Mouse (Mus musculus): ENCODE results near the gene Baz1a.
A peak's percentile ranks its signal among the peaks of the same experiment; 100 is the strongest.
"Not testable (repeated sequence)": the region's sequence is repeated elsewhere in the genome, so short reads cannot be mapped to it uniquely, and the experiment has no call there.

The Baz1a gene

DNA sequence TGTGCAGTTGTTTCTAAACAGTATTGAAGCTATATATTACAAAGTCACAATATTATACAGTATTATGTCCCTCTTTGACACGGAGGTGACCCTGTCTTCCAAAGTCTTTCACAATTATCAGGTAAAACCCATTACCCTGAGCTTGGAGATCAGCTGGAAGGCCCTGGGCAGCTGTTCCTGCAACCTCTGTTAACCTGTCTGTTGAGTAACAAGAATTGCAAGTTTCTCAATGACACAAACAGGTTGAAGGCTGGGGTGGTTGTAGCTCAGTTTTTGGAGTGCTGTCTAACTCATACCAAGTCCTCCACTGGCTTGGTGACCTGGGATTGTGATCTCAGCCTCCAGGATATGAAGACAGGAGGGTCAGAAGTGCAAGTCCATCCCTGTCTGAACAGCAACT is 1.1 kb downstream of the Baz1a start:
- DNase-seq (ENCODE audit: inconsistent age in 2 of 2, low spot score in 1 of 2) = no peak

DNA sequence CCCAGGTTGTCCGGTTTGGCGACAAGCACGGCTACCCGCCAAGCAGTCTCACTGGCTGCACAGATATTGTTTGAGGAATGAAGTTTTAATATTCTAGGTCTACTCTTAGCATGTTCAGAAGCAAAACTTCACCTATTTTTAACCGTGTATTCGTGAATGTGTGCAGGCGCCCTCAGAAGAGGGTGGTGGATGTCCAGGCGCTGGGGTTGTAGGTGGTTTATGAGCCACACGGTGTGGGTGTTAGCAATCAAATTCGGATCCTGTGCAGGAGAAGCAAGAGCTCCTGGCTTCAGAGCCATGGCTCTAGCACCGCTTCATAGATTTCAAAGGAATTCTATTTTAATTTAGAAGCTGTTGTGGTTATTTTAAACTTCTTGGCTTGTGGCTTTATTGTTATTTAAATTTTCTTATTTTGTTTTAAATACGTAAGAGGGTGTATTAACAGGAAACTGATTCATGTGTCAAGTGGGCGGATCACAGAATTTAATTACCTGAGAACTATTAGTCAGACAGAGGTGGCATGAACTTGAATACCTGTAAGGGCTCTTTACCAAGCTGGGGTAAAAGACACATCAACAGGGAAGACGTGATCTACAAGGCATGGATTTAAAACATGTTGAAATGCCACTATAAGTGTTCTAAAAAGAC is 6.7 kb downstream of the Baz1a start:
- DNase-seq (ENCODE audit: inconsistent age in 2 of 2, low spot score in 1 of 2) = no peak

GRCm38 (mm10) chr12:55006071-55006470 is 8.1 kb downstream of the Baz1a start:
- DNase-seq (ENCODE audit: inconsistent age in 2 of 2, low spot score in 1 of 2) = no peak

- no peak for DNase-seq (ENCODE audit: inconsistent age in 2 of 2, low spot score in 1 of 2)
These were observed 9.8 kb downstream of the Baz1a start for GRCm38 (mm10) chr12:55004396-55004795.

GRCm38 (mm10) chr12:55003843-55004242 is 10.3 kb downstream of the Baz1a start:
- no peak for DNase-seq (ENCODE audit: inconsistent age in 2 of 2, low spot score in 1 of 2)

DNA sequence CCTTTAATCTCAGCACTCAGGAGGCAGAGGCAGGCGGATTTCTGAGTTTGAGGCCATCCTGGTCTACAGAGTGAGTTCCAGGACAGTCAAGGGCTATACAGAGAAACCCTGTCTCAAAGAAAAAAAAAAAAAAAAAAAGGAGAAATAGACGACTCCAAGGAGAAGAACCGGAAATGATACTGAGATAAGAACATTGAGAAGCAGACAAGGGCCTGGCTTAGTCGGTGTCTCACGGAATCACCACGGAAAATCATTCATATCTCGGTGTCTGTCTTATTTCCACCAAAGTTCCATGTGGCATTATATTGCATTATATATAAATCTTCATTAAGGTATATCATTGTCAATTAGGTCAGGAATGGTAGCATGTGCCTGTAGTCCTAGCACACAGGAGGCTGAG is 11.6 kb downstream of the Baz1a start:
- not testable (repeated sequence) for DNase-seq (ENCODE audit: inconsistent age in 2 of 2, low spot score in 1 of 2)

DNA sequence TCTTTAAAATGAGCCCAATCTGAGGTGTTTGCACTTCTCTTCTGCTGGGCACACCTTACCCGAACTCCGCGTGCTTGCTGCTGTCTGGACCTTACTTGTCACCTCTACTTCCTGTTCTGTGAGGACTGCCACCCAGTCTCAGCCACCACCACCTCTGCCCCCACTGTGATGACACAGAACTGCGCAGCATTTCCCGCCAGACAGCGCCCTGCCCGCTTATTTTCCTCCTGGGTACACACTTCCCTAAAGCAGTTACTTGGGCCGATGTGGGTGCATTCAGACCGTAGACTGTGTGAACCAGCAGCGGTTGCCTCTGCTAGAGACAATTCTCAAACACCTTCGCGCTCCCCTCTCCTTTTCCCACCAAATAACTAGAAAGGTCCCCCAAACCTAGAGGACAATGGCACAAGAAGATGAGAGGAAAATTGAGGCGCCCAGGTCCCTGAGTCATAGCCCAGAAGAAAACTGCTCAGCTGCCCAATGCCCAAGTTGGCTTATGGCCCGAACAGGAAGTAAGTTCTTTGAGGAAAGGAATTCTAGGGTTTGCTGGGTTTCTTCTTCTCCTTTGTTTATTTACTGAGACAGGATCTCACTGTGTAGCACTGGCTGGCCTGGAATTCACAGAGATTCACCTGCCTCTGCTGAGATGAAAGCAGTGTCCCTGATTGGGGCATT is 15.0 kb downstream of the Baz1a start:
- peak; percentile 36 to 51 for DNase-seq (ENCODE audit: inconsistent age in 2 of 2, low spot score in 1 of 2)

DNA sequence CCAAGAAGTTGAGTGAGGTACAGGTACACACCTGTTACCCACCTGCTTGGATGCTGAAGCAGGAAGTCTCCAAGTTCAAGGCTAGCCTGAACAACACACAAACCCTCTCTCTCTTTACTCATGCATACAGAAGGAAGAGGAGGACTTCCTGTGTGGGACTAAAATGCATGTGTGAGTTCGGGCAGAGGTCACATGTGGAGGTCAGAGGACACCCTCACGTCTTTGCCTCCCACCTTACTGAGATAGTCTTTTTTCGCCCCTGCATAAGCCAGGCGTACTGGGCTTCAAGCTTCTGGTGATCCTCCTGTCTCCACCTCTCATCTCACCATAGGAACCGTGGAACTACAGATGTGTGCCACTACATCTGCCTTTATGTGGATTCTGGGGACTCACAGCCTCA is 15.7 kb downstream of the Baz1a start:
- no peak for DNase-seq (ENCODE audit: inconsistent age in 2 of 2, low spot score in 1 of 2)

- no peak for DNase-seq (ENCODE audit: inconsistent age in 2 of 2, low spot score in 1 of 2)
These were observed 17.1 kb downstream of the Baz1a start for GRCm38 (mm10) chr12:54996979-54997474.

DNA sequence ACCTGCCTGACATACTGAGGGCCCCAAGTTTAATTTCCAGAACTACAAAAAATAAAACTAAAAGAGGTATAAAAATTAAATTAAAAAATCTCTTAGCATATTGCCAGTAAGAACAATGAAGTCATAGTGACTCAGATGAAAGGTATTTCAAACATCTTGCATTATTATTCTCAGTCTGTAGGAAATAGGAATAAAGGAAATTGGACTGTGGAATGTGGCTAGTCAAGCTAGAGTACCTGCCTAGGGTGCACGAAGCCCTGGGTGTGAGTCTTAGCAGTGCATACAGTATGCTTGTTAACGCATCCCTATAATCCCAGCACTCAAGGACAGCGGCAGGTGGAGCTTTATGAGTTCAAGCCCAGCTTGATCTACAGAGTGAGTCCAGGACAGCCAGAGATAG is 18.2 kb downstream of the Baz1a start:
- no peak for DNase-seq (ENCODE audit: inconsistent age in 2 of 2, low spot score in 1 of 2)

DNA sequence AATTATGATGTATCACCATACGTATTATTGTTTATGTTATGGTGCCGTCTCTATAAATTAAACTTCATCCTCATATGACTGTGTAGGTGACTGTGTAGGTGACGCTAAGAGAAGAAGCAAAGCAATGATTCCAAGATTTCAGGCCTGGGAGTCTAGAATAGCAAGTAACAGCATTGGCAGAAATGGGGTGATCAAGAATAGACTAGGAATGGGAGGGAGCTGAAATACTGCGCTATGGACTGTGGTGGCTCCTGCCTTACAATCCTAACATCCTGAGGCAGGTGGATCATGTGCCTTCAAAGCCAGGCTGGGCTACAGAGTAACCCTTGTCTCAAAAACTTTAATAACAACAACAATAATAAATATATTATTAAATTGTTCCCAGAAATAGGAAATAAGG is 19.7 kb downstream of the Baz1a start:
- no peak for DNase-seq (ENCODE audit: inconsistent age in 2 of 2, low spot score in 1 of 2)

DNA sequence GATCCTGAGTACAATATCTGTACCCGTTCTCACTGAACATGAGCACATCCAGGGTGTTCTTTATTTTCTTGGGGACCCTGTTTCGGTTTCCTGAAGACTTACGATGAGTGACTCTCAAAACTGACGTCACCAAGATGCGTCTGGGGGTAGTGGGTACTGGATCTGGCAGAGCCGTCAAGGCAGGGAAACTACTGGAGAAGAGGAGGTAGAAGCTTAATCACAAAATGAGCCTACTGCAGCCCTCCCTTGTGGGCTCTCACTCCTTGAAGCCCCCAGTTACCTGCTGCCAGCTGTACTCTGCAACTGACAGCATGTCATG is 20.1 kb downstream of the Baz1a start:
- no peak for DNase-seq (ENCODE audit: inconsistent age in 2 of 2, low spot score in 1 of 2)

GRCm38 (mm10) chr12:54993246-54994067 is 20.7 kb downstream of the Baz1a start:
- DNase-seq (ENCODE audit: inconsistent age in 2 of 2, low spot score in 1 of 2) = no peak

DNA sequence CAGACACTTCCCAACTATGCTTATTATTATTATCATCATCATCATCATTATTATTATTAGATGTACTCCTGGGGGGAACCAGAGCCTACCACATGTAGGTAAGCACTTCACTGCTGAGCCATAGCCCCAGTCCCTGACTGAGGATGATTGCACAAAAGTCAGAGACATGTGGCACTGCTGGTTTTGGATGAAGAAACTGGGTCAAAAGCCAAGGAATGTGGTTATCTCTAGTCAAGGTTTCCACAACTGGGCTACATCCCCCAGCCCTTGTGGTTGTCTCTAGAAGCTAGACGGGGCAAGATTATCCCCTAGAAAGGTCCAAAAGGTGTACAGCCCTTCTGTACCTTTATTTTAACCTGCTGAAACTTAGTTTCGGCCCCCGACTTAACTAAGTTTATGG is 21.3 kb downstream of the Baz1a start:
- peak in 1 of 2 experiments; percentile 67 for DNase-seq (ENCODE audit: inconsistent age in 2 of 2, low spot score in 1 of 2)

GRCm38 (mm10) chr12:54988323-54988850 is 25.8 kb downstream of the Baz1a start:
- DNase-seq (ENCODE audit: inconsistent age in 2 of 2, low spot score in 1 of 2) = no peak

- DNase-seq (ENCODE audit: inconsistent age in 2 of 2, low spot score in 1 of 2) = no peak
These were observed 27.0 kb downstream of the Baz1a start for GRCm38 (mm10) chr12:54987156-54987555.

DNA sequence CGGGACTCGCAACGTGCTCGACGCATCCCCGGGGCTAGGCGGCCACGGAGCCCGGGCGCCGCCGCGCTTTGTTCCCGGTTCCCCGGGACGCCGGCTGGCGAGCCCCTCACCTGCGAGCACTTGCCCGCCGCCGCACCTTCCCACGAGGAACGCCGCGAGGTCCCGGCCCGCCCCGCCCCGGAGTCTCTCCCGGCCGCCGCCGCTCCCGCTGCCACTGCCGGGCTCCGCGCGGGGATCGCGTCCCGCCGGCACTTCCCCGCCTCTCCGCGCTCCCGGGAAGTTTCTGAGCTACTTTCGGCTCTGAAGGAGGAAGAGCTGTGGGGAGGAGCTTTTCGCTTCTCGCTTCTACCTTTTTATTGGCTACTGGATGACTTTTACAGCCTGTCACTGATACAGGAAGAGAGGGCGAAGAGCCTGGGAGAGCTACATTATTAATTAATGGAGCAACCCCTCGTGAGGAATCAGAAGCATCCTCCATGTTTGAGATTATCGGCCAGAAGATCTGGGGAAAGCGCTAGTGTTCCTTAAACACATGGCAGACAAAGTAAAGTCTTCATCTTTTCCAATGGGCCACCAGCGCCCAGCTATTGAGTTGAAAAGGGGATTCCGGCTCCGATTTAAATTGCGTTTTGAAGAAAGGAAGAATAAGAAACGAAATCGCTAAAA is 28.0 kb downstream of the Baz1a start, which contains the start of gene Gm20403:
Gene Gm20403, minus strand, starts transcription at position 478 of the 666 bp plus-strand sequence.
- DNase-seq (ENCODE audit: inconsistent age in 2 of 2, low spot score in 1 of 2) = peak; percentile 84 to 95

- peak; percentile 70 to 92 for DNase-seq (ENCODE audit: inconsistent age in 2 of 2, low spot score in 1 of 2)
These were observed 28.7 kb downstream of the Baz1a start for GRCm38 (mm10) chr12:54985257-54986051.

DNA sequence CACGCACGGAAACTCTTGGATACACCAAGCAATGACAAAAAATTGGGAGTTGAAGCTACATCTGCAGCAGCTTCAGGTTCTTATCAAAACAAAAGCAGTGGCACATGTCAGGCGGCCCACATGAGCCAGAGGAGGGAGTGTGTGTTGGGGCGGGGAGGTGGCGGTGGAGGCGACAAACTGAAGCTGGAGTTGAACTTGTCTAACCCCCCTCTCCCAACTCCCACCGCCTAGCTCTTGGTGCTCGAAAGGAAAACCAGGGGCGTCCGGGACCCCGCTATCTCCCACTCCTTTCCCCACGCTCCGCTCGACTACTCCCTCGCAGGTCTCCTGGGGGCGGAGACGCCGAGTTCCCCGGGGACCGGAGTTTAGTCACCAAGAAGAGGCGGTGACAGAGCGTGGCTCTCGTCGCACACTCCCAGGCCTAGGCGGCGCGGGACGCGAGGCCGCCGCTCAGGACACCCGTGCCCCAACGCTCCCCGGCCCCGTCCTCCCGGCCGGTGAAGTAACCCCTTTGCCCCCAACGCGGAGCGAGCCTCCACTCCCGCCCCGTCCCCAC is 29.4 kb downstream of the Baz1a start:
- peak; percentile 85 to 93 for DNase-seq (ENCODE audit: inconsistent age in 2 of 2, low spot score in 1 of 2)
